Mouse (Mus musculus) liver, embryonic 11.5 days (tissue): ENCODE data around the gene Mtm1. TPM values are rescaled to one million over a fixed set of nuclear protein-coding genes. Genes with fewer than 3 reads are reported as not detected.
A peak's percentile ranks its signal among the peaks of the same experiment; 100 is the strongest.

Experiments
- ATAC-seq: fragments of 200-750 bp; cut with Nextera tagmentation; replicated peaks from 2 replicates; pipeline ENCODE4 v1.8.0; 2017; ENCODE audit warnings: moderate number of reproducible peaks, mild to moderate bottlenecking, moderate TSS enrichment, moderate library complexity; ENCODE audit not compliant: low FRiP score
- DNase-seq: peaks from one replicate; pipeline ENCODE4 v3.0.0-alpha.2; 2017; ENCODE audit warnings: low spot score
- H3K27ac ChIP-seq: fragments of 300-500 bp; sonication (generic); 2 replicates; pipeline ENCODE4 v1.5.1; 2014; ENCODE audit warnings: mild to moderate bottlenecking, low read depth, low read length, control low read depth
- H3K27me3 ChIP-seq: fragments of 300-500 bp; sonication (generic); replicated peaks from 2 replicates; pipeline ENCODE4 v1.6.1; 2014; ENCODE audit warnings: low read length, mixed read lengths; ENCODE audit not compliant: control insufficient read depth, insufficient read depth
- H3K36me3 ChIP-seq: fragments of 300-500 bp; sonication (generic); 2 replicates; pipeline ENCODE4 v1.6.1; 2014; ENCODE audit warnings: mild to moderate bottlenecking, low read length, moderate library complexity, mixed read lengths; ENCODE audit not compliant: control insufficient read depth, insufficient read depth
- H3K4me1 ChIP-seq: fragments of 300-500 bp; sonication (generic); replicated peaks from 2 replicates; pipeline ENCODE4 v1.6.1; 2014; ENCODE audit warnings: low read length, mixed read lengths; ENCODE audit not compliant: control insufficient read depth, insufficient read depth
- H3K4me2 ChIP-seq: fragments of 300-500 bp; sonication (generic); 2 replicates; pipeline ENCODE4 v1.6.1; 2014; ENCODE audit warnings: mild to moderate bottlenecking, control low read depth, moderate library complexity
- H3K4me3 ChIP-seq: fragments of 300-500 bp; sonication (generic); 2 replicates; pipeline ENCODE4 v1.5.1; 2014; ENCODE audit warnings: low read depth, low read length, control low read depth
- H3K9ac ChIP-seq: fragments of 300-500 bp; sonication (generic); 2 replicates; pipeline ENCODE4 v1.6.1; 2014; ENCODE audit warnings: low read depth, low read length, control low read depth
- H3K9me3 ChIP-seq: fragments of 300-500 bp; sonication (generic); 2 replicates; pipeline ENCODE4 v1.6.1; 2016; ENCODE audit warnings: low read length, inconsistent platforms, mixed read lengths; ENCODE audit not compliant: control insufficient read depth
- WGBS: fragments of 180-500 bp; shearing (Covaris S2); extraction: QIAGEN DNeasy Blood & Tissue Kit; methylation state at CpG from one replicate; pipeline ENCODE4 v1.1.7; 2014; 5-methylcytosine and 5-hydroxymethylcytosine counted together
- polyA plus RNA-seq: library from polyadenylated mRNA; unstranded; fragments of >200 nt; fragmentation: Nextera tagmentation; extraction: Ambion mirVana; gene quantifications from 2 replicates; pipeline ENCODE4 v1.2.1, GENCODE M21; 2014

Gene Mtm1
- polyA plus RNA-seq, 1 experiment from 2014 or later: 4.6 TPM

- peak; percentile 98 for ATAC-seq
- peak overlapping the region; percentile 72 for H3K4me2 ChIP-seq
- H3K4me1 ChIP-seq: no peaks in the 10 kb centered on the region
- H3K27ac ChIP-seq: no peak overlapping the region
- peaks cover 3% of the 10 kb centered on the region; the same call in 1 of the 2 replicates for H3K27me3 ChIP-seq
- H3K36me3 ChIP-seq: no peaks in the 10 kb centered on the region
- H3K9ac ChIP-seq: peak overlapping the region; percentile 52
- WGBS: 15% methylated on average over 19 of the region's 20 CpGs
- H3K4me3 ChIP-seq: peak overlapping the region; percentile 55
- no peaks in the 10 kb centered on the region for H3K9me3 ChIP-seq
- DNase-seq: peak; percentile 83
These were observed 4.0 kb downstream of the Mtm1 start for GRCm38 (mm10) chrX:71214441-71215112.

DNA sequence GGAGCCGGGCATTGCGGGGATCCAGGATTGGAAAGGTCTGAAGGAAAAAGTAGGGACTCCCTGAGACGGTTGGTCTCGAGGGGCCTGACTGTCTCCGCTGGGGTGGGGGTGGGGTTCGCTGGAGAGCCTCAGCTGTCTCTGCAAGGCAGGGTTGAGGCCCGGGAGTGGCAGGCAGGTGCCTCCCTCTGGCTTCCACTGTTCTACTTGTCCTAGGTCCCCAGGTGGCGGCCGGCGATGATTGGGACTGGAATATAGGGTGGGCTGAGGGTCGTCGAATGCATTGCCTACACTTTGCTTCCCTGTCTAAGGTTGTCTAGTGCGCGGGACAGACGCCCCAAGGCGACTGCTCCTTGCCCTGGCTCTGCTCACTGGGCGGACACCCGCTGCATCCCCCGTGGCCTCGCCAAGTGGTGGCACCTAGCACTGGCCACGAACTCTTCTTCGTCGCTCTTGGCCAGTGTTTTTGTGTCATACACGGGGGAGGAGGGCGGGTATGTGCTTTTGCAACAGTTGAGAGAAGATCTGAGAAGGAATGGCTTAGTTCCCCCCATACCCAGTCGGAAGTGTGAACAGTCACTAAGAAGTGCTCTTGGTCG lies 4.6 kb downstream of the Mtm1 start:
- DNase-seq: no peak
- WGBS: 20% methylated on average over 27 of the region's 27 CpGs

GRCm38 (mm10) chrX:71216879-71217278 lies 6.3 kb downstream of the Mtm1 start:
- Histone ChIP-seq H3K4me3 (no peak overlapping the region), H3K9ac (no peak overlapping the region), H3K36me3 (no peaks in the 10 kb centered on the region), H3K9me3 (no peaks in the 10 kb centered on the region), H3K27me3 (peaks cover 3% of the 10 kb centered on the region; the same call in 1 of the 2 replicates), H3K4me2 (no peak overlapping the region), H3K4me1 (no peaks in the 10 kb centered on the region), H3K27ac (no peak overlapping the region)
- no peak for ATAC-seq
- WGBS: 82% methylated on average over 2 of the region's 2 CpGs
- no peak for DNase-seq

More for the DNA sequence above, 4.6 kb downstream of the Mtm1 start:
- peak; percentile 81 for ATAC-seq
- Histone ChIP-seq H3K27me3 (peaks cover 3% of the 10 kb centered on the region; the same call in 1 of the 2 replicates), H3K4me2 (peak overlapping the region; percentile 72), H3K36me3 (no peaks in the 10 kb centered on the region), H3K9ac (peak overlapping the region; percentile 52), H3K4me1 (no peaks in the 10 kb centered on the region), H3K27ac (no peak overlapping the region), H3K9me3 (no peaks in the 10 kb centered on the region), H3K4me3 (peak overlapping the region; percentile 55)

GRCm38 (mm10) chrX:71218853-71219252 lies 8.3 kb downstream of the Mtm1 start:
- Histone ChIP-seq H3K4me3 (no peak overlapping the region), H3K4me1 (no peaks in the 10 kb centered on the region), H3K4me2 (no peak overlapping the region), H3K9ac (no peak overlapping the region), H3K27ac (no peak overlapping the region), H3K27me3 (peaks cover 3% of the 10 kb centered on the region; the same call in 1 of the 2 replicates), H3K9me3 (no peaks in the 10 kb centered on the region), H3K36me3 (no peaks in the 10 kb centered on the region)
- 72% methylated on average over 3 of the region's 3 CpGs for WGBS
- DNase-seq: no peak
- no peak for ATAC-seq

DNA sequence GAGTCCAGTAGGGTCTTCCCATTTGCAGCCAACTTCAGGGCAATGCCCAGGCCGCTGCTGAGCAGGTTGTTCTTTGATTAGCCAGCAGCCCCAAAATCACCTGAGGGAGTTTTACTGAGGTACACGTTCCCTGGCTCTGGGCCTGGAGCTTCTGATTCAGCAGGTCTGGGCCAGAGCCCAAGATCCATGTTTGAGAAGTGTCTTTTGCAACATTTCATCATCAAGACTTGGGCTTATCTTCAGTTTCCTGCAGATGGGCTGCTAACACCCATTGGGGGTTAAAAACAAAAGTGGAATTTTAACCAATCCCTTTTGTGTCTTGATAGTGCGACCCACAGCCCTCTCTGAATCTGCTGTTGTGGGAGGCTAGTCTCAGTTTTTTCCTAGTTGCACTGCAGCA lies 10.3 kb downstream of the Mtm1 start:
- H3K27ac ChIP-seq: no peak overlapping the region
- H3K27me3 ChIP-seq: no peaks in the 10 kb centered on the region
- DNase-seq: no peak
- no peak overlapping the region for H3K9ac ChIP-seq
- no peak overlapping the region for H3K4me3 ChIP-seq
- H3K4me2 ChIP-seq: no peak overlapping the region
- WGBS: 61% methylated on average over 3 of the region's 3 CpGs
- H3K4me1 ChIP-seq: no peaks in the 10 kb centered on the region
- H3K36me3 ChIP-seq: no peaks in the 10 kb centered on the region
- no peaks in the 10 kb centered on the region for H3K9me3 ChIP-seq
- ATAC-seq: no peak

DNA sequence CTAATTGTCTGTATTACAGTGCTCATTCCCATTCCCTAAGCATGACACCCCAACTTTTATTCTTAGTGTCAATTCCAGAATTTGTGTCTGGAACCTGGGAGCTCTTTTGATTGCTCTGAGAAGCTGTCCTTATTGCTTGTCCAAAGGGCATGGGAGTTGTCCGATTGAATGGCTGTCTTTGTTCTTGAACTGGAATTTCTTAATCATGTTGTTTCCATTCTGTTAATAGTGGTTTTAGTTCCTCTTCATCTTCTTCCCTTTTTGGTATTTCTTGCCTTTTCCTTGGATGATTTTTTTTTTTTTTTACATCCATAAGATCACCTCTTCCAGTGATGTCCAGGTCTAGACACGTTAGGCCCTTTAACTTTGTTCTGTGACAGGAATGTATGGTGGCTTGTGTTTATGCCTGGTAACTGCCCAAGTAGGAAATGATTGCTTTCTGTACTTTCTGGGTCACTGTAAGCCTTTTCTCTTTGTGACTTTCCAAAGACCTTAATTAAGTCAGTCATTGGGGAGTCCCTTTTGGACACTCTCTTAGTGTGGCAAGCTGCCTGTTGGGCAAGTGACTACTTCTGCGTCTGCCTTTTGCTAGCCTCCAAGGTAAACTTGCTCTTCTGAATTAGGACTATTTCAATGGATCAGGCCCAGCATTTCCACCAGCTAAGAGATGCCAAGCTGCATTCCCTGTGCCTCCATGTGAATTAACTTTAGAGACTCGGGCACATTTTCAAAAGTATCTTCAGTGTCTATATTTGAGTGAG lies 12.3 kb downstream of the Mtm1 start:
- Histone ChIP-seq H3K9ac (no peak overlapping the region), H3K9me3 (no peaks in the 10 kb centered on the region), H3K4me1 (no peaks in the 10 kb centered on the region), H3K4me3 (no peak overlapping the region), H3K27ac (no peak overlapping the region), H3K27me3 (no peaks in the 10 kb centered on the region), H3K4me2 (no peak overlapping the region), H3K36me3 (no peaks in the 10 kb centered on the region)
- WGBS: 85% methylated on average over 4 of the region's 4 CpGs
- no peak for ATAC-seq
- DNase-seq: no peak

- WGBS: 76% methylated on average over 5 of the region's 5 CpGs
- no peak overlapping the region for H3K9ac ChIP-seq
- no peak for ATAC-seq
These were observed 16.3 kb downstream of the Mtm1 start for GRCm38 (mm10) chrX:71226881-71227280.

DNA sequence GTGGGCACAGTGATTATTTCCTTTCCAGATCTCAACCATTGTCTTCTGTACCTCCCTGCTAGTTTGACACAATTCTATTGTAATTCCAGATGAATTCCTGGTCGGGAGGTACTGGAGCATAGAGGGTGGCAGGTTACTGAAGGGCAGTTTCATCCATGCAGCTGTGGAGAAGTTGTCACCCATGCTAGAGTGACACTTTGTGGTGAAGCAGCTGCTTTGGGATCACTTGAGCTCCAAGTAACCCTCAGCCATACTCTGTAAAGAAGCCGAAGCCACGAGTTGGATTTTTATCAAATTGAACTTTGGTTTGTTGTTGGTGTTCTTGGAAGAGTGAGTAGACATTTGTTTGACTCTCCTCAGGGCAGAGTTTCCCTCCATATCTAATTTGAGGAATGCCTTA lies 17.6 kb downstream of the Mtm1 start:
- H3K4me3 ChIP-seq: no peak overlapping the region
- no peaks in the 10 kb centered on the region for H3K27me3 ChIP-seq
- H3K9me3 ChIP-seq: no peaks in the 10 kb centered on the region
- DNase-seq (no peak), ATAC-seq (no peak)
- no peaks in the 10 kb centered on the region for H3K36me3 ChIP-seq
- H3K4me2 ChIP-seq: no peak overlapping the region
- no peaks in the 10 kb centered on the region for H3K4me1 ChIP-seq
- no peak overlapping the region for H3K27ac ChIP-seq
- 65% methylated on average over 3 of the region's 3 CpGs for WGBS
- H3K9ac ChIP-seq: no peak overlapping the region

More at GRCm38 (mm10) chrX:71226881-71227280, 16.3 kb downstream of the Mtm1 start:
- H3K9me3 ChIP-seq: no peaks in the 10 kb centered on the region
- no peak overlapping the region for H3K4me3 ChIP-seq
- no peak for DNase-seq
- no peaks in the 10 kb centered on the region for H3K27me3 ChIP-seq
- no peak overlapping the region for H3K4me2 ChIP-seq
- no peaks in the 10 kb centered on the region for H3K4me1 ChIP-seq
- no peak overlapping the region for H3K27ac ChIP-seq
- H3K36me3 ChIP-seq: no peaks in the 10 kb centered on the region
